14 mouse cellular contexts compared by ENCODE assay signal in genomic region chr5:64101993-64102716, GRCm38 (mm10). TPM values are rescaled to one million over a fixed set of nuclear protein-coding genes. Genes with fewer than 3 reads are reported as not detected.
DNase-seq lines count a peak whose midpoint lies in the region; ATAC-seq and TF ChIP-seq lines count a peak whose summit lies in the region.
"Had no signal": no experiment of that assay in that cellular context is flagged by ENCODE, and none has a peak within 500 bp of the region (broad histone marks: within the 10 kb centered on the region; RNA-seq: fewer than 3 reads in every experiment).

No protein-coding gene starts in this region.

- no peak for TF ChIP-seq EP300 in liver, embryonic 14.5 days (IDR thresholded peaks at IDR 0.05; ENCODE audit: low read depth)

- H3K4me3 ChIP-seq in spleen, adult 2 months (ENCODE audit: extremely low read depth, insufficient read depth, insufficient read length) = 0 out of 2 replicates have a peak overlapping the region, but pooled peaks have one; percentile 11
- no peak overlapping the region for H3K4me3 ChIP-seq in liver, embryonic 14.5 days (ENCODE audit: insufficient read depth in 1 of 2, low read depth in 2 of 2, low read length in 2 of 2)
- H3K4me3 ChIP-seq: forebrain, embryonic 13.5 days; hindbrain, embryonic 12.5 days; limb, embryonic 10.5 days had no signal

- H3K4me2 ChIP-seq in liver, embryonic 14.5 days (ENCODE audit: low read depth) = no peak overlapping the region; the same call in 1 of the 2 replicates
- H3K4me2 ChIP-seq: forebrain, embryonic 13.5 days; hindbrain, embryonic 12.5 days had no signal

- TF ChIP-seq POLR2A in spleen, adult 2 months (IDR thresholded peaks at IDR 0.05; ENCODE audit: low read depth, low read length) = no peak

- H3K27me3 ChIP-seq in spleen, adult 2 months (ENCODE audit: control insufficient read depth, insufficient read depth, low read length) = no peaks in the 10 kb centered on the region
- H3K27me3 ChIP-seq in liver, embryonic 14.5 days (ENCODE audit: control insufficient read depth, insufficient read depth, low read length) = no peaks in the 10 kb centered on the region
- H3K27me3 ChIP-seq: forebrain, embryonic 13.5 days; hindbrain, embryonic 12.5 days had no signal

- 55% methylated on average over 9 of the region's 9 CpGs for WGBS in spleen, adult 2 months
- 35% methylated on average over 9 of the region's 9 CpGs for whole genome bisulfite sequencing in liver, embryonic 14.5 days (ENCODE audit: insufficient replicate concordance)

- DNase-seq in adrenal gland, adult 2 months = peak; percentile 71
- DNase-seq in adrenal gland, postnatal 4 days (ENCODE audit: low spot score in 2 of 2) = no peak
- DNase-seq in spleen, adult 2 months (ENCODE audit: low read depth in 1 of 2, low spot score in 2 of 2) = no peak
- no peak for DNase-seq in spleen, adult 18-20 months
- DNase-seq in liver, embryonic 14.5 days (ENCODE audit: low read depth in 3 of 3, low spot score in 3 of 3) = no peak
- DNase-seq in layer of hippocampus, postnatal 10 days (ENCODE audit: low spot score in 2 of 2) = no peak
- DNase-seq in B cell, adult 2 months = no peak
- no peak for DNase-seq in heart, adult 11 months
- DNase-seq: midbrain, embryonic 14.5 days; right cerebral cortex, postnatal 4 days had no signal

- no peak for TF ChIP-seq CTCF in spleen, adult 2 months (IDR thresholded peaks at IDR 0.05; ENCODE audit: extremely low read depth, insufficient read depth, insufficient read length, insufficient replicate concordance)
- no peak for TF ChIP-seq CTCF in liver, embryonic 14.5 days (IDR thresholded peaks at IDR 0.05; ENCODE audit: low read depth)

- H3K9me3 ChIP-seq in liver, embryonic 14.5 days (ENCODE audit: control insufficient read depth, low read length) = no peaks in the 10 kb centered on the region
- H3K9me3 ChIP-seq: forebrain, embryonic 13.5 days; hindbrain, embryonic 12.5 days; limb, embryonic 10.5 days had no signal

- H3K36me3 ChIP-seq in spleen, adult 2 months (ENCODE audit: control insufficient read depth, insufficient read depth, low read length) = peaks cover 4% of the 10 kb centered on the region
- peaks cover 3% of the 10 kb centered on the region; the same call in 1 of the 2 replicates for H3K36me3 ChIP-seq in liver, embryonic 14.5 days (replicated peaks; ENCODE audit: control insufficient read depth, insufficient read depth, low read depth)

- ATAC-seq in liver, embryonic 14.5 days (ENCODE audit: insufficient read depth) = peak; percentile 13; the same call in 1 of the 2 replicates
- ATAC-seq: forebrain, embryonic 13.5 days; intestine, embryonic 16.5 days had no signal

- no peak overlapping the region for H3K9ac ChIP-seq in liver, embryonic 14.5 days (replicated peaks)
- H3K9ac ChIP-seq: forebrain, embryonic 13.5 days; hindbrain, embryonic 12.5 days had no signal

- H3K27ac ChIP-seq in spleen, adult 2 months (ENCODE audit: insufficient read depth, low read length) = 0 out of 2 replicates have a peak overlapping the region, but pooled peaks have one; percentile 11
- no peak overlapping the region for H3K27ac ChIP-seq in liver, embryonic 14.5 days
- H3K27ac ChIP-seq: forebrain, embryonic 13.5 days; hindbrain, embryonic 12.5 days; limb, embryonic 10.5 days had no signal

- H3K4me1 ChIP-seq in spleen, adult 2 months (ENCODE audit: control insufficient read depth, insufficient read depth, insufficient read length) = peaks cover 4% of the 10 kb centered on the region; the same call in 1 of the 2 replicates
- peaks cover 0 to 11% of the 10 kb centered on the region in 2 experiments; a peak in 2 of 4 replicates for H3K4me1 ChIP-seq in liver, embryonic 14.5 days (replicated peaks; ENCODE audit: control insufficient read depth in 2 of 2, insufficient read depth in 2 of 2, low read length in 1 of 2)
- H3K4me1 ChIP-seq: forebrain, embryonic 13.5 days; hindbrain, embryonic 12.5 days; limb, embryonic 10.5 days had no signal

RNA-seq across cellular contexts. Expression of gene Pgm2, which starts 9.4 kb away (rescaled TPM):
- 10 to 100 TPM; 16.5 to 22.8 TPM for total RNA-seq in adrenal gland, adult 2 months (2021)
- polyA plus RNA-seq in adrenal gland, adult 2 months (2012; rRNA removed) = 4.3 TPM in 2 replicates
- total RNA-seq in adrenal gland, postnatal 4 days (2021) = 10 to 100 TPM; 22.6 to 28.3 TPM
- polyA plus RNA-seq in spleen, adult 2 months (2012; rRNA removed) = 4.4 and 5.8 TPM in 2 replicates
- 8.2 and 10.5 TPM in 2 replicates for polyA plus RNA-seq in liver, embryonic 14.5 days (2012; rRNA removed)
- 18.2 and 18.5 TPM in 2 replicates for polyA plus RNA-seq in liver, embryonic 14.5 days (2014; fragmentation: Nextera tagmentation; extraction: Ambion mirVana)
- 10 to 100 TPM; 13.4 to 15.9 TPM for total RNA-seq in layer of hippocampus, postnatal 10 days (2021)

RNA-seq across cellular contexts. Expression of gene Tbc1d1, which starts 54.0 kb away (rescaled TPM):
- 10 to 100 TPM in 1 of 2 experiments, 1 to 10 TPM in 1; 9.7 to 14.2 TPM for total RNA-seq in adrenal gland, adult 2 months (2021)
- 7.4 and 10.2 TPM in 2 replicates for polyA plus RNA-seq in adrenal gland, adult 2 months (2012; rRNA removed)
- total RNA-seq in adrenal gland, postnatal 4 days (2021) = 10 to 100 TPM; 20.2 to 26.7 TPM
- polyA plus RNA-seq in spleen, adult 2 months (2012; rRNA removed) = 16.8 and 24.1 TPM in 2 replicates
- polyA plus RNA-seq in liver, embryonic 14.5 days (2012; rRNA removed) = 3.5 and 4.8 TPM in 2 replicates
- 5.6 and 6.7 TPM in 2 replicates for polyA plus RNA-seq in liver, embryonic 14.5 days (2014; fragmentation: Nextera tagmentation; extraction: Ambion mirVana)
- total RNA-seq in layer of hippocampus, postnatal 10 days (2021) = 10 to 100 TPM; 22.2 to 24.3 TPM
